Mouse (Mus musculus): ENCODE data around the gene Fcho2.

DNA sequence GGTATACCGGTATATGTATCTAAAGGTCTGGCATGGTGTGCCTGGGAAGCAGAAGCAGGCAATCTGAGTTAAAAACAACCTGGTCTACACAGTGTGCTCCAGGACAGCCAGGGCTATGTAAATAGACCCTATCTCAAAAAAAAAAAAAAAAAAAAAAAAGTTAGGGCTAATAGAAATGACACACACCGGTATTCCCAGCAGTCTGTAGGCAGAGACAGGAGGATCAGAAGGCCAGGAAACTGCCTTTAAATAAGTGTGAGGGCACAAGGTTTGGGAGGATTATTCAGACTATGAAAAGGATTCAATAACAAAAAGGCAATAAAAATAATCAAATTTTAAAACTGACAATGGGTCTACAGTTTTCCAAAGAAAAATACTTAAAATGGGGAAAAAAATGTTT lies 2.1 kb downstream of the Fcho2 start:
- no peak for TF ChIP-seq CTCF (IDR thresholded peaks at IDR 0.05; ENCODE audit: low read depth)
- TF ChIP-seq EP300 (IDR thresholded peaks at IDR 0.05; ENCODE audit: low read depth), result no peak

Measured in liver, postnatal 0 days (tissue).